Mouse (Mus musculus): ENCODE data around the gene R3hdm2.

Gene R3hdm2

DNA sequence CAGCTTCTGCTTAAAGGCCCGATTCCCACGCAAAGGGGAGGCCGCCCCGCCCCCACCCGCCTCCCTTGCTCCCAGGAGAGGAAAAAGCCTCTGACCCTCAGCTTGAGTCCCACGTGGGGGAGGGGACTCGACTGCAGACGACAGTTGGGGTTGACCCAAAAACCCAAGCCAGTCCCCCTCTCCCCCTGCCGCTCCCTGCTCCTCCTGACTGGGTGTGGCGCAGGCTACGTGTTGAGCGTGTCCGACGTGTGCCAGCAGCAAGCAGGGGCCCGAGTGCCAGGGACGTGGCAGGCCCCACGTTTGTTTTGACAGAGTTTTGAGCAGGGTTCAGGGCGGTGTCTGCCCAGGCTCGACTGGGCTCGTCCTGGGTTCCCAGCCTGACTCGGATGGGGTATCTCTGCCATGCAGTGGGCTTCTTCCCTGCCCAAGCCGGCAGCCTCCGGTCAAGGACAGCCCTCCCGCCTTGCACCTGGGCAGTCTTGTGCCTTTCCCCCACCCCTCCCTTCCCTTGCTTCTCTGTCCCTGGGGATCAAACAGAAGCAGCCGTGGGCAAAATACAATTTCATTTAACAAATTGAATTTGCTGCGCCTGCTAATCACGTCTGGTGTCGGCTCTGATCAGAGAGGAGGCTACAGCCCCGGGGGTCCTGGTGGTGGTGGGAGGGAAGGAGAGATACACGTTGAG is 136.6 kb downstream of the R3hdm2 start:
- no peak for DNase-seq (ENCODE audit: low read depth, low spot score)

DNA sequence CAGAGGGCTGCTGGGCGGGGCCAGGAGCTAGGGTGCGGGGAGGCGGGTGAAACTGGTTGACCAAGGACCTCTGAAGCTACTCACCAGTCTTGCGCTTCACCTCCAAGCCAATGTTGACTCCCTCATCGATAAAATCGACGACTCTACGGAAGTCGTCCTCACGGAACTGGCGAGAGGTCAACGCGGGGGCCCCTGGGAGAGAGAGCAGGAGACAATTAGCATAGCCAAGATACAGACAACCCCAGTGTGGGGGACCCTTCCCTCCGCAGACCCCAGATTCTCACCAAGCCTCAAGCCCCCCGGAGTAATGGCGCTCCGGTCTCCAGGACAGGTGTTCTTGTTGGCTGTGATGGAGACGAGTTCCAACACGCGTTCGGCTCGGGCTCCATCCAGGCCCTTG is 137.8 kb downstream of the R3hdm2 start:
- DNase-seq (ENCODE audit: low read depth, low spot score): no peak

DNA sequence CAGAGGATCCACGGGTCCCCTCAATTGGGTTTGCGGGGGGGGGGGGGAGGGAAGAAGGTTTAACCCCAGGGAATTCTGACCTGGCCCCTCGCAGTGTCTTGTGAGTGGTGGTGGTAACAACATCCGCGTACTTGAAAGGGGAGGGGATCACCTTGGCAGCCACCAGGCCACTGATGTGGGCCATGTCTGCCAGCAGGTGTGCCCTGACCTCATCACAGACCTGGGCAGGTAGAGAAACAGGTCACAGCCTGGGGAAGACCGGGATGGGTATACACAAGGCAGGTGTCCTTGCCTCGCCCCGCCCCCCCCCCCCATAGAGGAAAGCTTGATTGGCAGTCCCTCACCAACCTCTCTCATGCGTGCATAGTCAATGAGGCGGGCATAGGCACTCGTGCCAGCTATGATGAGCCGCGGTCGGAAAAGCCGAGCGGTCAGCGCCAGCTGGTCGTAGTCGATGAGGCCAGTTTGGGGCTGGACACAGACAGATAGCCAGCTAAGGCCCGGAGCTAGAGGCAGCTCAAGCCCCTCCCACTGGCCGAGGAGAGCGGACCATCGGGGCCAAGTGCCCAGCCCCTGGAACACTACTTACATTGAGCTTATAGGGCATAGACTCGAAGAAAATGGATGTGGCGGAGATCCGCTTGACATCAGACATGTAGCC is 139.0 kb downstream of the R3hdm2 start:
- no peak for DNase-seq (ENCODE audit: low read depth, low spot score)

DNA sequence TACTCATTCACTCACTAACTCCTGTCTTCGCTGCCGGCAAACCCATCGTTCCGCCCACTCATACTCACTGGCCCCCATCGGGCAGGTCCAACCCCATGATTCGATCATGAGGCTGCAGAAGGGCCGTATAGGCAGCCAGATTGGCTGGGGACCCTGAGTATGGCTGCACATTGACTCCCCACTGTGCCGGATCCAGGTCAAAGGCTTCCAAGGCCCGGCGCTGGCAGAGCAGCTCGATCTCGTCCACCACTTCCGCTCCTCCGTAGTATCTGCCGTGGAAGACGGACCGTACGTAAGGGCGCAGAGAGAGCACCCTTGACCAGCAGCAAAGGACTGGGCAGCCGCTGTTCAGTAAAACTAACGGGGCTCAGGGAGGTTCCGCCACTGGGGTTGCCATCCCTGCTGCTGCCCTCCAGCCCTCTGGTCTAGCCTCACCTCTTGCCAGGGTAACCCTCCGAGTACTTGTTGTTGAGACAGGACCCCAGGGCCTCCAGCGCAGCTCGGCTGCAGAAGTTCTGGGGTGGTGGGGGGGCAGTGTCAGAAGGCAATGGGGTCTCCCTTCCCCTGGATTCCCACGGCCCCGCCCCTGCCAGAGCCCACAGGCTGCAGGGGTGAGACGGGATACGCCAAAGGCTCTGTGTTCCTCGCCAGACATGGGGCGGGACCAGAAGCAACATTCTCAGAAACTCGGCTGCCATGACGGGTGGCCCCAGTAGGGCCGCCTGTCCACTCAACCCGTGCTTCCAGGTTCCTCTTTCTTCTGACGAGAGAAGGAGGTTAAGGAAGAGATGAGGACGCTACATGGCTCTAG is 140.0 kb downstream of the R3hdm2 start:
- DNase-seq (ENCODE audit: low read depth, low spot score): no peak

DNA sequence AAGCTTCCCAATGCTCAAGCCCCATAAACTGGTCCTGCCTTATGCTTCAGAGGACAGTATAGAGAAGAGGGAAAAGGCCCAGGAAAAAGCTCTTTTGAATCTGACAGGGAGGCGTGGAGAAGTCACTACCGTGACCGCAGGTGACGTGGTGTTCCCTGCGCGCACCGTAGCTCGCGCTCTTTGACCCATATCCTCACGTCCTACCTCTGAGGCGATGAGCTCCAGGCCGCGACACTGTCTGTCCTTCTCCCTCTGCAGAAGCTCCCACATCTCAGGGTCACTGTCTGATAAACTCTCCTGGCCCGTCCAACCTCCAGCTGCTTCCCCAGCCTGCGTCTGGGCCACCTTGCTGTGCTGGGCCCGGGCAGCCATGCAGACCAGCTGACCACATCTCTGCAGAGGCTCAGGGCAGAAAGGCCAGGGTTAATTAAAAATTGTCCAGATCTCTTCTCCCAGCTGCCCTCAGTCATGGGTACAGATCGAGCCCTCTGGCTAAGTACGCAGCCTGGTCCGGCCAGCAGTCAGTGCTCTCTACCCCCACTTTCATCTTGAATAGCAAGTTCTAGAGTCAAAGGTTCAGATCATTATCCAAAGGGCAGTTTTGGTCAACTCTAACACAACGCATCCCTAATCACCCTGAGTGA is 140.7 kb downstream of the R3hdm2 start:
- no peak for DNase-seq (ENCODE audit: low read depth, low spot score)

DNA sequence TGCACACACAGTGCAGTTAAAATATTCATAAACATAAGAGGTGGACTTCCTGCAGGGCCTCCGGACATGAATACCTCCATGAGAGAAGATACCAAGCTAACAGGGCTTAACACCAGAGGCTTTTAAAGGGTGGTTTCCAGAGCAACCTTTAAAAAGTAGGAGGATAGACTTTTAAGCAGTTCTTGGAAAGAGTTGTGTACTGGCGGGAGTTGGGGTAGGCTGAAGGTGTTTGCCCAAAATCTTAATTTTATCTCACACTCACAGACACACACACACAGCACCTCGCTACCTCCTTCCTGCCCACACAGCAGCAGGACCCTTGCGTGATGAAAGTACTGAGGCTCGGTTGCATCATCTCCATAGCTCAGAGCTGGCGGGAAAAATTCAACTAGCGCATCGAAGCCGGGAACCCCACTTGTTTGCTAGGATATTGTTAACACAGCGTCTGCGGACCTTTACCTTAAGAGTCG is 141.5 kb downstream of the R3hdm2 start:
- DNase-seq (ENCODE audit: low read depth, low spot score): peak; percentile 48

DNA sequence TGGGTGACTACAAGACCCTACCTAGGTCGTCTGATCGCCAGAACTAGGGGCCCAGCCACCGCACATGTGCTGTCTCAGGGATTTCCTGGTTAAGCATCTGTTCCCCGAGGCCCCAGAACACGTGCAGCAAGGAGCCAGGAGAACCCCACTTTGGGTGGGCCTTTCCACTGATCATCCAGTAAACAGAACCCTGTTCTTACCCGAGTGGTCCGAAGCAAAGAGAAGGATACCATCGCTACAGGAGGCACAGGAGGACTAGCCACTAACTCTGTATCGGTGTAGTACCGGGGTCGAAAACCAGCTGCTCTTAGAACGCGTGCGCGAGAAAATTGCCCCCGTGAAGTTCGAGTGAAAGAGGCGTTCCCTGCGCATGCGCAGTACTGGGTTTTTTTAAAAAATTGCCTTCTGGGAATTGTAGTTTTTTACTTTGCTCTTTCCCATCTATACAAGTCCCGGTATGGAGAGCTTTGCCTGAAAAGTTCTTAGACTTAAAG is 142.0 kb downstream of the R3hdm2 start, which contains the start of gene Shmt2:
Gene Shmt2, minus strand, starts transcription at position 357 of the 494 bp plus-strand sequence.
- DNase-seq (ENCODE audit: low read depth, low spot score): peak; percentile 87

DNA sequence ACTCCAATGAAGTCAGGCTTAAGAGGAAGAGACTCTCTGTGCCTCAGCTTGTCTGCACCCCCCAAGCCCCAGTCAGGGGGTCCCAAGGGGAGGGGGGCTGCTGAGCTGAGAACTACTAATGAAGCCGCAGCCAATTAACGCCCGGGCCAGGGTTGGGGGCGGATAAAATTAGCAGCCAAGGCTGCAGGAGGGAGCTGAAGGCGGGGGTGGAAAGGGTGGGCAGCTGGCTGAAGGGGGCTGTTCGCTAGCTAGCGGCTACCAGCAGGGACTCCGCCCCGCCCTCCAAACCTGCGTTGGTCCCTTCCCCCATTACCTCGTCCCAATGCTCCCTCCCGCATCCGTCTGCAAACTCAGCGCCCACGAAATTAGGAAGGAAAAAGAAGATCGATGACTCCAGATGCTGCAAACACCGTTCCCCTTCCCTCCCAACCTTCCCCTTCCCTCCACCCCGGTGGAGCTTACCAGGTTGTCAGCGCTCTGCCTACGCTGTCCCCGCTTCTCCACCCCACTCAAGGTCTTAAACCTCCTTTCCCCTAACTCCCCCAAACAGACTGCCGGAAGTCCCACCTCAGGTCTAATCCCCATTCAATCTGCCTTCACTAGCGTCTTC is 144.6 kb downstream of the R3hdm2 start:
- DNase-seq (ENCODE audit: low read depth, low spot score): no peak

DNA sequence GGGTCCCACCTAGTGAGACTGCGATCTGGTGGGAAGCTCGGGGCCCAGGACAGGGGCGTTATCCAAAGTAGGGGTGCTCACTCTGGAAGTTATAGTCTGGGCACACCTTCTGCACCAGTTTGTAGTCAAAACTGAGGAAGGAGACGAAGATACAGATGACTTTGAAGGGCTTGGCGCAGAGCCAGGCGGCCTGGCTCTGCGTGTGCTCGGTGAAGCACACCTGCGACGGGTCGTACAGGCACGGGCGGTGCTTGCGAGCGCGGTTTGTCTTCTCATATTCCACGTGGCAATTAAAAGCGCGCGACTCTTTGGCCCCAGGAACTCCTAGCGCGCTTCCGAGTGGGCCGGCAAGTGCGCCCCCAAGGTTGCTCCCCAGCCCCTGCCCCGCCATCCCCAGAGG is 145.9 kb downstream of the R3hdm2 start:
- DNase-seq (ENCODE audit: low read depth, low spot score): no peak

DNA sequence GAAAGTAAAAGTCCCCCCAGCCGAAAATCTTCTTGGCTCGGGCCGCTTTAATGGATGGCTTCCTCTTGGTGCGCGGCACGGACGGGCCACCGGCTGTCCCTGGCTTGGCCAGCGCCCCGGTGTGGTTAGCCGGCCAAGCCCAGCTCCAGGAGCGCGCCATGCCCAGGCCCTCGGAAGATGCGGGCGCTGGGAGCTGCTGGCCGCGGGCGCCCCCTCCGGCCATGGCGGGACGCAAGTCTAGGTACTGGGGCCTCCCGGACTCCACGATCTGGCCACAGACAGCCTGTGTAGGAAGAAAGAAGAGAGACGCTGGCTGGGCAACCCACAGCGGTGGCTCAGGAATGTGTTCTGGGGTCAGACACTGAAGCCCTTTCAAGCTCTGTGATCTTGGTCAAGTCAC is 146.6 kb downstream of the R3hdm2 start:
- DNase-seq (ENCODE audit: low read depth, low spot score): no peak

DNA sequence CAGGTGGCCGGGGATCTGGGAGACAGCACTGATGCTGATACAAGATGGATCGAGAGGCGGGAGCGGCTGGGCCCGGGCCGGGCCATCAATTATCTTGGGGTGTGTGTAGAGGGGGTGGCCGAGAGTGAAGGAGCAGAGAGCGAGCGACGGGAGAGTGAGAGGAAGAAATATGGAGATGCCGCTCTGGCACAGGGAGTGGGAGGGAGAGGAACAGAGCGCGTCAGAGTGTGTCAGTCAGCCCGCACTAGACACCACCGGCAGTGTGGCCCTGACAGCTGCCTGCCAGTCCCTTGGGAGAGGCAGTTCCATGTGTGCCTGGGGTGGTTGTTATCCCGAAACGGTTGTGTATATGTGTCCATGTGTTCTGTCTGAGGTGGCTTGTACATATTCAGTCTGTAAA is 147.4 kb downstream of the R3hdm2 start:
- no peak for DNase-seq (ENCODE audit: low read depth, low spot score)

DNA sequence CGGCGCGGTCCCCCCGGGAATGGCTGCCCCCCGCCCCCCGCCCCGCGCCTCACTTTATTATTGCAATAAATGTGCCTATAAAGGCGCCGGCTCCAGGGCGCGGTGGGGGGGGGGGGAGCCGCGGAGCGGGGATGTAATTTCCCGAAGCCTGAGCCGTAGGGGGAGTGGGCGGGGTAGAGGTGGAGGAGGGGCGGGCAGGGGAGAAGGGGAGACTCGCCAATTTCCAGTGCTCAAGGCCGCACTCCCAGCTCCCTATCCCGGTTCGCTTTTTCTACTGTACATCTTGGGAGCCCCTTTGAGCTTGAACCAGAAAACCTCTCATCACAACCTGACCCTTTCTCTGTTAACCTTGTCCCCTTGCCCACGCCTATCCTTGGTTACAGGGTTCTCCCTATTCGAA is 150.8 kb downstream of the R3hdm2 start:
- no peak for DNase-seq (ENCODE audit: low read depth, low spot score)

DNA sequence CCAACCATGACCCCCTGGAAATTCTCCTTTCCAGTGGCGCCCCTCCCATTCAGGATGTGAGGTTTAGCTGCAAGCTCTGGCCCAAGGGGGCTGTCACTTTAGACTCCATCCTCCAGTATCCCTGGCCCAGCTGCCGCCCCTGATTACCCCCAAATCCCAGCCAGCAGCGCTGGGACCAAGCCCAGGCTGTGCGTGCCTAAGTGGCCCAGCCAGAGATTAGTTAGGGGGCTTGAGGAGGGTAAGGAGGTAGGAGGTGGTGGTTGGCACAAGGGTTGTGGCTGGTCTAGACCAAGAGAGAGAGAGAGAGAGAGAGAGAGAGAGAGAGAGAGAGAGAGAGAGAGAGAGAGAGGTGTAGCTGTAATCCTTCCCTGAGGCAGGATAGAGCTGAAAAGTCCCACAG is 151.4 kb downstream of the R3hdm2 start:
- DNase-seq (ENCODE audit: low read depth, low spot score): no peak

DNA sequence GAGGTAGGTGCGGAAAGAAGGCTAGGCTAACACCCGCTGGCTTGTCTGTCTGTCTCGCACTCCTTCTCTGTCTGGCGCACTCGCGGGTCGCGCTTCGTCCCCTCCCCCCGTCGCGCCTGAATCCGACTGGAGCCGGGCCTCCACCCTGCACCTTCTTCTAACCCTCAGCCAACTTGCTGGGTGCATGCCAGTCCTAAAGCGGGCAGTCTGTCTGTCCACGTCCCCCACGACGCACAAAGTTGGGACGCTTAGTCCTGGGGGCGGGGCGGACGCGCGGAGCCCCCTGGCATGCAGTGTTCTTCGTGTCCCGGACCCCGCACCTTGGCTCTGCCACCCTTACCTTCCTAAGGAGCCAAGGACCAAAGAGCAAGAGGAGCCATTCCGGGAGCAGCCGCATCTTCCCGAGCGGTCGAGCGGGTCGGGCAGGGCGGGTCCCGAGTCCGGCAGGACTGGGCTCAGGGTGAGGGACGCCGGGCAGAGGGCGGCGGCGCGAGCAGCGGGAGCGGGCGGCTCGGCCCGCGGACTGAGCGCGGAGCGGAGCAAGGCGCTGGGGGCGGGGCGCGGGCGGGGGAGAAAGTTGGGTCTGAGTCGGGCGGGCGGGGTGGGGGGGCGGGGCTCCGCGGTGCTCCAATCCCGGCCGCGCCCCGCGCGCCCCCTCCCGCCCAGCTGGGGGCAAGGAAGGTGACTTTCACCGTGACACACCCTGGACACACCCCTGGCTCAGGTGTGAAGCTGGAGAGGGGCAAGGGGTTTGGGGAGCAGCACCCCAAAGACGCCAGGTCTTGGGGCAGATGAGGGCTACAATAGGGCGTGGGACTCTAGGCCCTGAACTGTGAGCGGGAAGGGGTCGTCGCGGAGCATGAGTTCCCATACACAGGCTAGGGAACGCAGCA is 154.2 kb downstream of the R3hdm2 start, which contains the start of gene Nxph4:
Gene Nxph4, minus strand, starts transcription at position 524 of the 893 bp plus-strand sequence.
- no peak for DNase-seq (ENCODE audit: low read depth, low spot score)

DNA sequence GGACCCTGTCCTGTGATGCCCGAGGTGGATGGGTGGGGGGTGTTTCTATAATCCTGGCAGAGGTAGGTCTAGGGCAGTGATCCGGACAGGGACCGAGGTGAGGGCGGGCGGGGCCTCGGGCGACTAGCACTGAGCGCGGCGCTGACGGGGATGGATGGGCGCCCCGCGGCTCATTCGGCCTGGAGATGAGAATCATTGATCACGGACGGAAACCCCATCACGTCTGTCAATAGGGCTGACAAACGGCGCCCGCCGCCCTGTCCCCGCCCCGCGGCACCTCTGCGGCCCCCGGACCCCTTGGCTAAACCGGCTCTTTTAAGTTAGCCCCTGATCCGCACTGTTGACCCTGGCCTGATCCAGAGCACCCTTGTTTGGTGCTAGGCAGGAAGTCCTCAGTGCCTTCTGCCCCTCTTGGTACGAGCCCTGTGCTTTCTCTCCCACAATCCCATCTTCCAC is 154.8 kb downstream of the R3hdm2 start:
- DNase-seq (ENCODE audit: low read depth, low spot score): no peak

DNA sequence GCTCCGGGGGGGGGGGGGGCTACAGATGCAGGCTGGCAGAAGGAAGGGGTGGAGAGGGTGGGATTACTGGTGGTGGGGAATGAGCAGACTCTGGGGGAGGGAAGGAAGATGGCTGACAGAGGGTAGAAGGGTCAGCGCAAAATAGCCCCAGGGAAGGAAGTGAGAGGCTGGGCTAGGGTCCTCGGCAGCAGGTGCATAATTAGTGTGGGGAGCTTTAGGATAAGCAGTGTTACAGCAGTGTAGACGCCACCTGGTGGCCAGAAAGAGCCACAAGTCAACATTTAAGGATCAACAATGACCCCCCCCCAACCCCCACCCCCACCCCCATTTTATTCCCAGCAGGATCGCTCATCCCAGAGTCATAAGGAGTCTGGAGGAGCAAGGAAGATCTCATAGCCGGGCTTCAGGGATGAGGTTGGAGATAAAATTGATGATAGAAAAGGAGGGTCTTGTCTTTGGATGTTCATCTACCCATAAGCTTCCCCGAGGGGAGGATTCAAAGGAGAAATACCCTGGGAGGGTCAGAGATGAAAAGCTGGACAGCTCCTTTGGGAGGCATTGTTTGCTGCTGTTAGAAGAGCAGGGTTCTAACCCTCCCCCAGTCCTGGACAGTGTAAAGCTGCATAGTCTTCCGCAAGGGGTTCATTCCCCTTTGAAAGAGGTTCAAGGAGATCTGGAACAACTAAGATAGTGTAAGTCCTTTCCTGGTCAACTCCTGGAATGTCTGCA is 156.6 kb downstream of the R3hdm2 start:
- no peak for DNase-seq (ENCODE audit: low read depth, low spot score)

DNA sequence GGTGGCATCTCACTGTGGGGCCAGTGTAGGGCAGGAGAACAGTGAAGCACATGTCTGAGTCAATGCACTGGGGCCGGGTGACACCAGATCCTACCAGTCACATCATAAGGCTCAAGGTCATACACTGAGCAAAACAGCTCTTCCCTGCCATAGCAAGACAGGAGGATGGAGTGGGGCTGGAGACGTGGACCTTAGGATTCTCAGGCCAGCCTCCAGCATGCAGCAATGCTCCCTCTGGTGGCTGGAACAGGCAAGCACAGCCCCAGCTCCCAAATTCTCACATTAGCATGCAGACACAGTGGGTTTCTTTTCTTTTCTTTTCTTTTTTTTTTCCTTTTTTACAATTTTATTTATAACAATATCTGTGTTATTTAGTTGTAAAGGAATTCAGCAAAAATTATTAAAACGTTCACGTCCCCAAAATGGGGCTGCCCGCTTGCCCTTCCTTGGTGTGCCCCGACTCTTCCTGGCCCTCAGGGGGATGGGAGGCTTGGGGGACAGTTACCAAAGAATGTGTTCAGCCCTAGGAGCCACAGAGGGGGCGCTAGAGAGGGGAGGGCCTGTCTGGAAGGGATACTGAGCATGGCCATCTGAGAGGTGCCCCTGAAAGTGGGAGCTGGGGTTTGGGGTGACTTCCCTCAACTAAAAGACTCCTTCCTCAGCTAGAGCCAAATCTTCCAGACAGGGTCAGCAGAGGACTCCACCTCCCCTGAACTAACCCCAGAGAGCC is 157.9 kb downstream of the R3hdm2 start:
- DNase-seq (ENCODE audit: low read depth, low spot score): no peak

DNA sequence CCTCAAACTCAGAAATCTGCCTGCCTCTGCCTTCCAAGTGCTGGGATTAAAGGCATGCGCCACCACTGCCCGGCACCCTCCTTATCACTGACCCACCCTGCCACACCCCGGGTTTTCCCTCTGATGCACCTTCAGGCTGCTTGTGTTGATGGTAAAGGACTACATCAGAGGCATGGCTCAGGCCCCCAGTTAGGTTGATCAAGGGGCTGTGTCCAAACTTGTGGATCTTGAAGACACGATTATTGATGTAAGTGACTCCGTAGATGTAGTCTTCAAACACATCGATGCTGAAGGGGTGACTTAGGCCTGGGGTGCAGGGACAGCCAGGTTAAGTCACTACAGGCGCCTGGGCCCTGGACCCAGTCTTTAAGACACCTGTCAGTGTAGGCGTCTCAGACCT is 161.4 kb downstream of the R3hdm2 start:
- no peak for DNase-seq (ENCODE audit: low read depth, low spot score)

DNA sequence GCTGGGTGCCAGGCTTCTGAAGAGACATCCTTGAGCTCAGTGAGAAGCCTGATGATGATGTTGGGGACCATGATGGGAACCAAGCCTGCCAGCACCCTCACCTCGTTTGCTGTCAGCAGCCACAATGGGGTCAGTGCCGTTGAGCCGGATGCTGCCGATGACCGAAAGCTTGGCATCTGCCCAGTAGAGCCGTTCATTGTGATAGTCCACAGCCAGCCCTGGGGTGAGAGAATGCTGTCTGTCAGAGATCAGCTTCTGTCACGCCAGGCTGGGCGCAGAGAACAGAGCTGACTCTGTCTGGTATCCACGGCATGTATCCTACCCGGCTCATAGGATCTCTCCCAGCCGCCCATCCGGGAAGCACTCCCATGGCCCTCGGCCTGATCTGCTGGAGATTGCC is 162.0 kb downstream of the R3hdm2 start:
- DNase-seq (ENCODE audit: low read depth, low spot score): no peak
